Mouse (Mus musculus) embryonic fibroblast, embryonic 13.5 days (primary cell): ENCODE measurements around the gene Tmem208.

Source experiments
- CTCF ChIP-seq: IDR thresholded peaks from 2 replicates; pipeline ENCODE4 v1.5.1; 2011; ENCODE audit warnings: mild to moderate bottlenecking, control low read depth, low read length, moderate library complexity, borderline replicate concordance; ENCODE audit not compliant: insufficient read depth
- POLR2A ChIP-seq: IDR thresholded peaks from 2 replicates; pipeline ENCODE4 v1.6.1; 2011; ENCODE audit warnings: low read depth, mild to moderate bottlenecking, control low read depth, low read length, moderate library complexity

GRCm38 (mm10) chr8:105330325-105330724 is 4.2 kb downstream of the Tmem208 start:
- TF ChIP-seq POLR2A (no peak), CTCF (no peak)
